9 mouse cellular contexts compared by ENCODE assay signal in genomic region chr12:104605535-104606399, GRCm38 (mm10).
A peak's percentile ranks its signal among the peaks of the same experiment; 100 is the strongest.
DNase-seq lines count a peak whose midpoint lies in the region; ATAC-seq and TF ChIP-seq lines count a peak whose summit lies in the region.
"Had no signal": no experiment of that assay in that cellular context is flagged by ENCODE, and none has a peak within 500 bp of the region (broad histone marks: within the 10 kb centered on the region; RNA-seq: fewer than 3 reads in every experiment).

No protein-coding gene starts in this region.

- 0 out of 2 replicates have a peak, but pooled peaks cover 4% of the 10 kb centered on the region for H3K4me1 ChIP-seq in kidney, embryonic 14.5 days (ENCODE audit: control insufficient read depth, insufficient read depth, low read length)
- H3K4me1 ChIP-seq in heart, postnatal 0 days (ENCODE audit: control insufficient read depth, insufficient read depth) = peaks cover 5% of the 10 kb centered on the region; the same call in 1 of the 2 replicates

- no peak overlapping the region for H3K4me2 ChIP-seq in kidney, embryonic 14.5 days (replicated peaks; ENCODE audit: low read depth, low read length)
- no peak overlapping the region for H3K4me2 ChIP-seq in heart, postnatal 0 days (ENCODE audit: low read depth, low read length)
- H3K4me2 ChIP-seq: neural tube, embryonic 13.5 days had no signal

- no peaks in the 10 kb centered on the region for H3K27me3 ChIP-seq in kidney, embryonic 14.5 days (ENCODE audit: control insufficient read depth, insufficient read depth, low read length)
- no peaks in the 10 kb centered on the region for H3K27me3 ChIP-seq in heart, postnatal 0 days (ENCODE audit: control insufficient read depth, insufficient read depth, low read length)
- H3K27me3 ChIP-seq: neural tube, embryonic 13.5 days had no signal

- no peak for DNase-seq in kidney, adult 9 months
- DNase-seq in embryo, embryonic 10.5 days (ENCODE audit: low spot score) = peak; percentile 34
- peak; percentile 64 for DNase-seq in heart, postnatal 0 days (ENCODE audit: low spot score)
- DNase-seq in kidney, postnatal 4 days = peak; percentile 59 to 69
- DNase-seq in B cell, adult 2 months = no peak
- no peak for DNase-seq in right cerebral cortex, adult 2 months (ENCODE audit: low spot score in 2 of 2)
- DNase-seq: layer of hippocampus, adult 9-11 months had no signal

- peak; percentile 59; the same call in 1 of the 2 replicates for ATAC-seq in kidney, embryonic 14.5 days (ENCODE audit: low FRiP score, low TSS enrichment)
- ATAC-seq in heart, postnatal 0 days (ENCODE audit: insufficient read depth, low read depth) = peak; percentile 89

- TF ChIP-seq EP300 in heart, postnatal 0 days (IDR thresholded peaks at IDR 0.05; ENCODE audit: low read depth) = no peak

- no peak for TF ChIP-seq CTCF in heart, postnatal 0 days (IDR thresholded peaks at IDR 0.05; ENCODE audit: low read depth)

- 40% methylated on average over 24 of the region's 24 CpGs for WGBS in kidney, embryonic 14.5 days
- WGBS in heart, postnatal 0 days = 14% methylated on average over 24 of the region's 24 CpGs

- H3K4me3 ChIP-seq in kidney, embryonic 14.5 days (ENCODE audit: low read length) = no peak overlapping the region
- H3K4me3 ChIP-seq in heart, postnatal 0 days (ENCODE audit: low read depth, low read length) = no peak overlapping the region
- H3K4me3 ChIP-seq: neural tube, embryonic 13.5 days had no signal

- no peak overlapping the region for H3K27ac ChIP-seq in kidney, embryonic 14.5 days (ENCODE audit: low read depth, low read length)
- H3K27ac ChIP-seq in heart, postnatal 0 days (ENCODE audit: low read depth) = no peak overlapping the region
- H3K27ac ChIP-seq: neural tube, embryonic 13.5 days had no signal

- no peaks in the 10 kb centered on the region for H3K36me3 ChIP-seq in kidney, embryonic 14.5 days (ENCODE audit: control insufficient read depth, insufficient read depth, low read length)
- no peaks in the 10 kb centered on the region for H3K36me3 ChIP-seq in heart, postnatal 0 days (replicated peaks; ENCODE audit: control insufficient read depth, insufficient read depth, low read length)
- H3K36me3 ChIP-seq: neural tube, embryonic 13.5 days had no signal

- no peak overlapping the region; the same call in 1 of the 2 replicates for H3K9ac ChIP-seq in kidney, embryonic 14.5 days (ENCODE audit: low read depth, low read length)
- H3K9ac ChIP-seq in heart, postnatal 0 days (replicated peaks; ENCODE audit: low read depth, low read length) = no peak overlapping the region
- H3K9ac ChIP-seq: neural tube, embryonic 13.5 days had no signal

- H3K9me3 ChIP-seq in kidney, embryonic 14.5 days (ENCODE audit: control insufficient read depth, low read length) = peaks cover 3% of the 10 kb centered on the region; the same call in 1 of the 2 replicates
- H3K9me3 ChIP-seq in heart, postnatal 0 days (replicated peaks; ENCODE audit: control insufficient read depth, low read length) = no peaks in the 10 kb centered on the region
- H3K9me3 ChIP-seq: neural tube, embryonic 13.5 days had no signal

Comparison
In these comparisons a context has a peak if more than half of its experiments do, and no peak if none do; other contexts are left out.
1. DNase-seq: peak in embryo, embryonic 10.5 days (single experiment), heart, postnatal 0 days (single experiment) and kidney, postnatal 4 days (2 of 2); none in kidney, adult 9 months (single experiment), B cell, adult 2 months (0 of 2) and right cerebral cortex, adult 2 months (0 of 2).